Mouse (Mus musculus): ENCODE measurements around the gene Dmrt1.

Gene Dmrt1

GRCm38 (mm10) chr19:25574431-25574830 is 69.0 kb downstream of the Dmrt1 start:
- no peak for DNase-seq

- DNase-seq: no peak
Observed at GRCm38 (mm10) chr19:25574981-25575814, 69.8 kb downstream of the Dmrt1 start.

DNA sequence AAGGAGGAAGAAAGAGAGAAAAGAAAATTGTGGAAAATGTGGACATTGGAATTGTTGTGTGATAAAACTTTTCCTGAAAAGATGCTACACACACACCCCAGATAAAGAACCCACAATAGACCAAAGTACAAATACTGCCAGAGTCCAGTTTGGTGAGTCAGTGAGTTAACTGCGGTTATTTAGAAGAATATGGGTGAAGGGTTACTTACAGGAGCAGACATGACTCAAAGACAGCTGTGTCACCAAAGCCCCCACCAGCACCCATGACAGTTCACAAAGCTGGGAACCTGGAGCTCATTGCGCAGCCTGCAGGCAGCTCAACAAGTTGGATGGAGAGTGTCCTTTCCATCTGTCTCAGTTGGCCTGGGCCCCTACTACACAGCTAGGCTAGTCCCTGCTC is 72.9 kb downstream of the Dmrt1 start:
- no peak for DNase-seq

DNA sequence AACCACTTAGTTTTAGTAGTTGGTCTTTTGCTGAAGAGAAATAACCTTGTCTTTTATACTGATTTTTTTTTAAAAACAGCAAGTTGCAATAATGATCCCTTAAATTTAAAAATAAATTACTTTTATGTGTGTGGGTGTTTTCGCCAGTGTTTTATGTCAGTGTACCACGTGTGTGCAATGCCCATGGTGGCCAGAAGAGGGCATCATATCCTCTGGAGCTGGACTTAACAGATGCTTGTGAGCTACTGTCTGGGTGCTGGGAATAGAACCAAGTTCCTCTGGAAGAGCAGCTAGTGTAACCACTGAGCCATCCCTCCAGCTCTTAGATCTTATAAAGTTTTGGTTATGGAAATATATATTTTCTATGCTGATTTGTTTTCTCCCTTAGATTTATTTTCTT is 74.0 kb downstream of the Dmrt1 start:
- peak; percentile 32 for DNase-seq

DNA sequence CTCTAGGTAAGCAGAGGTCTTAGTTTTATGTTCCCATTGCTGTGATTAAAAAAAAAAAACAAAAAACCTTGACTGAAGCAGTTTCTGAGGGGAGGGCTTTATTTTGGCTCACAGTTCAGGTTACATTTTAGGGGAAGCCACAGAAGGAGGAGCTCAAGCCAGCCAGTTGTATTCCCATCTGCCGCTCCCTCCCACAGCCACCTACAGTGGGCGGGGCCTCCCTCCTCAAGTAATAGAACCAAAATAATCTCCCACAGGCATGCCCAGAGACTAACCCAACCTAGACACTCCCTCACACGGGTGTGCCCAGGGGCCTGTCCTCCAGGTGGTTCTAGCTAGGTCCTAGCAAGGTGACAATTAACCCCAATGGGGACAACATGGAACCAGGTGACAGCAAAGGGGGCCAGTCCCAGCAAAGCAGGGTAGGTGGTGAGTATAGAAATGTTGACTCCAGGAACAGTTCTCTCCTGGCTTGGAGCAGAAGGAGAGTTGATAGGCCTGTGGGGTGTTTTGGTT is 92.4 kb downstream of the Dmrt1 start:
- DNase-seq: no peak

- no peak for DNase-seq
Observed at GRCm38 (mm10) chr19:25598626-25599025, 93.2 kb downstream of the Dmrt1 start.

GRCm38 (mm10) chr19:25601966-25602365 is 96.5 kb downstream of the Dmrt1 start:
- no peak for DNase-seq

DNA sequence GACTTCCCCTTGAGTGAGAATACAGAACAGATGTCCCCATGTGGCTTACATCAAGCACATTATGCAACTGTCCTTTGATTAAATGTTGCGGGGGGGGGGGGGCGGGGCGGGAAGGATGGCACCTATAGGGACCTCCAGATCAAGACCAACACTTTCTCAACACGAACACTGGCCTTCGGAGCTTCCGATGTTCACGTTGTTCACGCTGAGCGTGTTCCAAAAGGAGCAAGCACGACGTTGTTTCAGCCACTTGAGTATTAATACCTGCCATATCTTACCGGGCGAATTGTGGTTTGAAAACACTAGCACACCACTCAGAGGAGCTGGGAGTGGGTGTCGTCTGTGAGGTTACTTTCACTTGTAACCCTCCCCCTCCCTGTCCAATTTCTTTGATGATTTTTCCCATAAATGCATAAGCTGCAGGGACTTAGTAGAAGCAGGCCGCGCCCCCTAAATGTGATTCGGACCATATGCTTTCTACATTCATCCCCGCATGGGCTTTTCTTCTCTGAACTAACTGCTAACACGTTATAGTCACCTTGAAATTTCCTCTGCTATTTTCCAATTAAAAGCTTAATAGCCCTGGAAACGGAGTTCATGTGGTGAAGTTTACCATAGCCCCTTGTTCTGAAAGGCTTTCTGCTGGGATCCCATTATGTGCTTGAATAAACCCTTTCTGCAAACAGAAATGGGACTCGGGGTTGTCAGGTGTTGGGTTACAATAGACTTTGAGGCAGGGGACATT is 102.2 kb downstream of the Dmrt1 start:
- no peak for DNase-seq

DNA sequence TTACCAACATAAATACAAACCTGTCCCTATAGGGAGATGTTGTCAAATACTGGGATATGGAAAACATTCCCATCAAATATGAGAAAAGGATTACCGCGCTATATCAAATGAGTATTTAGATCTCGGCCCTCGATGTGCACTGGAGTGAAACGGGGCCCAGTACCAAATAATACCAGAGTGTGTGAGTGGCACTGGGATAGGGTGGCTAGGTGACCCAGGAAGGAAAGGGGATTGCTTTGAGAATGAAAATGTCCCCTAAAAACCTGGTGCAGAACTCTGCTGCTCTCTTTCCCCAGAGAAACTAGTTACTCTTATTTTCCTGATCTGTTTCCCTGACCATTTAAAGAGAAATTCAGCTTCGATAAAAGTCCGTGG is 102.8 kb downstream of the Dmrt1 start:
- DNase-seq: no peak

GRCm38 (mm10) chr19:25608961-25609850 is 103.8 kb downstream of the Dmrt1 start:
- DNase-seq: no peak

- DNase-seq: peak; percentile 25
Observed at GRCm38 (mm10) chr19:25610015-25610410, 104.6 kb downstream of the Dmrt1 start, which contains the start of gene Dmrt3. Gene Dmrt3 (plus strand): TSS chr19:25610301.

GRCm38 (mm10) chr19:25610411-25611111 is 105.1 kb downstream of the Dmrt1 start:
- DNase-seq: peak; percentile 21

GRCm38 (mm10) chr19:25611116-25611515 is 105.7 kb downstream of the Dmrt1 start:
- DNase-seq: no peak

DNA sequence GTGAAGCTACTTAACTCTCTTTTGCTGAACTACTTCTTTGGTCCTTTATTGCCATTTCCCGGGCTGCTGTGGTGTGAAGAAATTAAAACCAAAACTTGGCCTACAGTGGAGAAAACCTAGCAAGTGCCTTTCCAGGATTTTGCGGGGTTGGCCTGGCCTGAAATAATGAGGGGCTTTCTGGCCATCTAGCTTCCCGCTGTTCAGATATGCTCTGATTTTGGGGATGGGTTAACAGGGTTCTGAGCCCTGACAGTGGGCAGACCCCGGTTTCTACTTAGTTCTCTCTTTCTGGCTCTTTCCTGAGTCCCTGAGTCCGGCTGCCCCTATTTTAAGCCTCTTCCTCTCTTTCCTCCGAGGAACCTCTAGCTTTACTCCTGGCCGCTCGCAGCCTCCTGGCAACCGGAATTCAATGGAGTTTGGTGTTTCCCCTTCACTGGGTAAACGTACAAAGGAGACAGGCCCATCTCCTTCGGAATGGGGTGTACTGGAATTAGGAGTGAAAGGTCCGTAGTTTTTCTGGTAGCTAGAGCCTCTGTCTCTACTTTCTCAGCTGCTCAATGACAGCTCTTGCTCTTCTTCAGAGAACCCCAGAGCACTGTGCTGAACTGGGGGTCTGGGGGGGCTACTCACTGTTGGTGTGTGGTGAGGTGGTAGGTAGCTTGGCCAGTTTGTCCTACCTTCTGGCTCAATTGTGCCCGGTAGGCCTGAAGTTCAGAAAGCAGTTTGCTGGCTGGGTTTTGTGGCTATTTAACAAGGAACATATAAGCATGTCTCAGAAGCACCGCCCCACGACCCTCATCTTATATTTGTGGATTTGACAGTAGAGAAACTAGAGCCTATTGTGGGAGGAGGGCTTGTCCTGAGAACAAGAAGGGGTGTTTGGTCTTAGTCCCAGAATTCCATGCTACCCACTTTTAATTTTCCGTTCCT is 106.7 kb downstream of the Dmrt1 start:
- no peak for DNase-seq

DNA sequence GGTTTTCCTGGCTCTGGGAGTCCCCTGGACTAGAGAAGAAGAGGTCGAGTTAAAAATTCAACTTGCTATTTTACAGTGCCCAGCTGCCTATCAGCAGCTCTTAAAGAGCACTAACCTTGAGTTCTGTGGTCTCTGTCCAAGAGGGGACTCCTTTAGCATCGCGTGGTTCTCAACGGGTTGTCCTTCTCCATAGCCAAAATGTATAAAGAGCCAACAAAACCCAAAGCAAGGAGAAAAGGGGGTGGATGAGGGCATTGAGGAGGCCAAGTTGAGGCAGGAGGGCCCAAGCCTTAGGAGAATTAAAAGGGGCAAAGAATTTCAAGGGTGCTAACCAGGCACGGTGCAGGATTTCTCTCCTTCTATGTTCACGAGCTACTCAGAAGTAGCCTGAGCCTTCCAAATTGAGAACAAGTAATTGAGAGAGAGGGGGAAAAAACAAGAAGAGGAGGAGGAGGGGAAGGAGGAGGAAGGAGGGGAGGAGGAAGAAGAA is 107.4 kb downstream of the Dmrt1 start:
- no peak for DNase-seq

GRCm38 (mm10) chr19:25613476-25614300 is 108.3 kb downstream of the Dmrt1 start:
- no peak for DNase-seq

DNA sequence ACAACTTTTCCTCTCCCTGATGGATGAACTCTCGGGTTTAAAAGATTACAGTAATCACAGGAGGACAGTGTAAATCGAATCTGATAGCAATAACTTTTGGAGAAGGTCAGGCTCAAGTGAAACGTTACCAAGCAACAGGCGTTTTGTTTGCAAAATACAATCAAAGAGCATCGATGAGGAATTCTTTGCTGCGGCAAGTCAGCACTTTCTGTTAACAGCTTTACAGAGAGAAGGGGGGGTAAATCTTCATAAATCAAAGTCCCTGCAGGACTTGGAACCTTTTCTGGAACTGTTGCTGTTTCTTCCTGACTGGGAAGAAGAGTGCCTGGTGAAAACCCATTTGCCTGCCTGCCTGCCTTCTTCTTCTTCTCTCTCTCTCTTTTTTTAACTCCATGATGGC is 110.5 kb downstream of the Dmrt1 start:
- DNase-seq: no peak

DNA sequence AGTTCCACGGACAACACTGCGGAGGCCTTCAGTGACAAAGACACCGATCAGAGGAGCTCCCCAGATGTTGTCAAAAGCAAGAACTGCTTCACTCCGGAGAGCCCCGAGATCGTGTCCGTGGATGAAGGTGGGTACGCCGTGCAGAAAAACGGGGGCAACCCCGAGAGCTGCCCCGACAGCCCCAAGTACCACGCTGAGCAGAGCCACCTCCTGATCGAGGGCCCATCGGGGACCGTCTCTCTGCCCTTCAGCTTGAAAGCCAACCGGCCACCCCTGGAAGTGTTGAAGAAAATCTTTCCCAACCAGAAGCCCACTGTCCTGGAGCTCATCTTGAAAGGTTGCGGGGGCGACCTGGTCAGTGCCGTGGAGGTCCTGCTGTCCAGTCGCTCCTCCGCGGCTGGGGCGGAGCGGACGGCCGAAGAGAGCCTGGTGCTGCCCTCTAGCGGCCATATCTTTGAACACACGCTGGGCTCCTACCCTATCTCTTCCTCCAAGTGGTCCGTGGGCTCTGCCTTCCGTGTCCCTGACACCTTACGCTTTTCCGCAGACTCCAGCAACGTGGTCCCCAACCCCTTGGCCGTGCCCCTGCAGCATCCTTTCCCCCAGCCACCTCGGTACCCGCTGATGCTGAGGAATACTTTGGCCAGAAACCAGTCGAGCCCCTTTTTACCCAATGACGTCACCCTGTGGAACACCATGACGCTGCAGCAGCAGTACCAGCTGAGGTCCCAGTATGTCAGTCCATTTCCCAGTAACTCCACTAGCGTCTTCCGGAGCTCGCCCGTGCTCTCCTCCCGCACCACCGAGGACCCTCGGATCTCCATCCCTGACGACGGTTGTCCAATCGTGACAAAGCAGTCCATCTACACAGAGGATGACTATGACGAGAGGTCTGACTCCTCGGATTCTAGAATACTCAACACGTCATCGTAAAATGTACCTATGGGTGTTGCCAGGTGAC is 117.2 kb downstream of the Dmrt1 start:
- peak; percentile 75 for DNase-seq

- peak; percentile 54 for DNase-seq
Observed at GRCm38 (mm10) chr19:25628490-25628889, 123.1 kb downstream of the Dmrt1 start.
